Mouse (Mus musculus) cerebellum, postnatal 36 days (tissue): Measurements from ENCODE around the gene Gm14440.
"Not testable (repeated sequence)": the region's sequence is repeated elsewhere in the genome, so short reads cannot be mapped to it uniquely, and the experiment has no call there.

Experiments
- DNase-seq, 2 experiments: peaks; one replicate each; pipeline ENCODE4 v3.0.0; 2021 to 2022; ENCODE audit warnings: mixed read lengths in 2 of 2

Gm14440 gene

DNA sequence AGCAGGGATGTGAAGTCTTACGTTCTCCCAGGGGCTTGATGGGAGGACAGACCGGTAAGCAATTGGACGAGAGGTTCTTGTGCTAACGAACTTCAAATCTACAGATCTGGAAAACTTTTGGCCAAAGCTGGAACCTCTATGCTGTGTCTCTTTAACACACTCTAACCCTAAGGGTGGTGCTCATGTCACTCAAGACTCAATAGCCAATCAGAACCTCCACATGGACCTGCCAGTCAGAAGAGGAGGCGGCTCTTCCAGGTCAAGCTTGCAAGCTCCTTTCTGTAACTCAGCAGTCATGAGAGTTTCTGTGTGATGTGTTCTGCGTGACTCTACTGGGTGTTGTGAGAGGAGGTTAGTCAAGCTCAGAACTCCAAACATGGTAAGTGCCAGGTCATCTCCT, at the start of gene Gm14440:
TSS of gene Gm14440 (plus strand) at position 301 of the 400 bp plus-strand sequence.
- not testable (repeated sequence) for DNase-seq
